Mouse (Mus musculus): Measurements from ENCODE around the gene Rai14. TPM values are rescaled to one million over a fixed set of nuclear protein-coding genes. Genes with fewer than 3 reads are reported as not detected.

Gene Rai14
- 10 to 100 TPM in 24 of 26 experiments, 1 to 10 TPM in 2; 8.3 to 70.6 (median 36.7) TPM for total RNA-seq (2018; cell fraction: chromatin; rRNA removed)
- total RNA-seq (2018; cell fraction: cytosol; rRNA removed), result 10 to 100 TPM in 13 of 26 experiments, 1 to 10 TPM in 13; 2.6 to 14.7 (median 8.2) TPM
- 10 to 100 TPM in 16 of 26 experiments, 1 to 10 TPM in 10; 4.2 to 46.2 (median 16.6) TPM for total RNA-seq (2018; cell fraction: nucleus; rRNA removed)
- 4.9 to 12.5 TPM (median 12.5 TPM) in 3 replicates for polyA plus RNA-seq (2018)

DNA sequence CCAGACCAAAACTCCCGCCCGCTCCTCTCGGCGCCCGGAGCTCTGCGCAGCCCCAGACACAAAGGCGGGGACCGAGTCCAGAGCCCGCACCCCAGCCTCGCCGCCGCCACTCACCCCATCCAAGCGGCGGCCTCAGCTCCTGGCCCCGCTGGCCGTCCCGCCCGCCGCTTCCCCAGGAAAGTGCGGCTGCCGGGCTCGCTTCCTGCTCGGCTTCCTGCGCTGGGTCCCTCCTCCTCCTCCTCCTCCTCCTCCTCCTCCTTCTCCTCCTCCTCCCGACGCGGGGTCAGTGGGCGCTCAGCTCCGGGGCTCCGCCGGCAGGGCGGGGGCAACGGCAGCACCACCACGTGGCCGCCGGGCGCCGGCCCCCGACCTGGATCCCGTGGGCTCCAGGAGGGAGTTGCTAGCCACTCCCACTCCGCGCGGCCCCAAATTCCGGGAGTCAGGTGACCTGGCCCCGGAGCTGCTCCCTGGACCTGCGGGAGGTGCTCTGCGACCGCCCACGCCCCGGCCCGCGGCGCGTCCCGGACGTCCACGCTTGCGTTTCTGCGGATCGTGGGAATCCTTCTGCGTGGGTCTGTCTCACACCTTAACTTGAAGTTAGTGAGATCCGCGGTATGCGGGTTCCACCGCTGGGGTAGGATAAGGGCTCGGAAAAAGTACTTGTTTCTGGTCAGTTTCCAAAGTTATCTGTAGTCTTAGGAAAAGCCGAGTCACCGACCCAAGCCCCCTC, at the start of gene Rai14:
Rai14 (minus strand) TSS at position 216 of the 730 bp plus-strand sequence.
- H3K4me3 ChIP-seq (ENCODE audit: inconsistent target), result peak within 1 kb of the TSS; percentile 65
- peaks cover 42% of the 10 kb centered on the region; the same call in 1 of the 2 replicates for H3K79me2 ChIP-seq (ENCODE audit: inconsistent target)
- H3K27ac ChIP-seq, result no peak within 1 kb of the TSS
- H3K36me3 ChIP-seq (ENCODE audit: inconsistent target), result no peaks in the 10 kb centered on the region
- WGBS (ENCODE audit: missing documents), result under 1% methylated on average over 45 of the region's 68 CpGs

DNA sequence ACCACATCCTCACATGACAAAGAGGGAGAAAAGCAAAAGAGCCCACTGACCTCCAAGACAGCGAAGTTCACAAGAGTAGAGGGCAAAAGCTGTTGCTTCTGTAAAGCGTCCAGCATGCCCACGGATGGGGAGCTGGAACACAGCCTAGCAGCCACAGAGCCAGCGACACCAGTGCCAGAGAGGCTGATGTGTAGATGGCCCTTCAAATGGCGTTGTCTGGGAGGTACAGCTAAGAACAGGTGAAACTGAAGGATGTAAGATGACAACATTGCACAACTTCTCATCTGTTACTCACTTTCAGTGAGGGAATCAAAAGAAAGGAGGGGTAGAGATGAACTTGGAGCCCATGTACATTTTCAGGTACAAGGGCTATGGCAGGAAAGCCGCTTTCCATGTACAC, 47.0 kb upstream of the Rai14 start:
- no peaks in the 10 kb centered on the region for H3K36me3 ChIP-seq (ENCODE audit: inconsistent target)
- no peak overlapping the region for H3K4me3 ChIP-seq (ENCODE audit: inconsistent target)
- no peak overlapping the region for H3K27ac ChIP-seq
- 91% methylated on average over 6 of the region's 6 CpGs for WGBS (ENCODE audit: missing documents)
- H3K79me2 ChIP-seq (ENCODE audit: inconsistent target), result no peaks in the 10 kb centered on the region

DNA sequence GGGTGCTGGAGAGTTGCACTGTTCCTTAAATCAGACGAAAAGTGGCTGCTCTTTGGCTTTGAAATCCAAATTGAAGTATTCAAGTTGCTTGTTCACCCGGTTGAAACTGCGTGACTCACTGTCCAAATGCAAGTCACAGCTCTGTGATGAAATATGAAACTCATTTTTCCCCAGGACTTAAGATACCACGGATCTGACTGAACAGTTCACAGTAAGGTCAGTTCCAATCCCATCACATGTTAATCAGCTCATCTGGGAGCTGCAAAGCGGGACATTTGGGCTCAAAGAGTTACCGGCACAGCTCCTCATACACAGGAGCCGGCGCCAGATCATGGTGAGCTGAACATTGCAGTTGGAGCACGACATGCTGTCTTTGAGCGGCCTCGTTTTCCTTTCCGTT, 45.6 kb upstream of the Rai14 start:
- Histone ChIP-seq H3K36me3 (ENCODE audit: inconsistent target) (no peaks in the 10 kb centered on the region), H3K79me2 (ENCODE audit: inconsistent target) (no peaks in the 10 kb centered on the region), H3K27ac (no peak overlapping the region), H3K4me3 (ENCODE audit: inconsistent target) (no peak overlapping the region)
- WGBS (ENCODE audit: missing documents), result 82% methylated on average over 12 of the region's 12 CpGs

DNA sequence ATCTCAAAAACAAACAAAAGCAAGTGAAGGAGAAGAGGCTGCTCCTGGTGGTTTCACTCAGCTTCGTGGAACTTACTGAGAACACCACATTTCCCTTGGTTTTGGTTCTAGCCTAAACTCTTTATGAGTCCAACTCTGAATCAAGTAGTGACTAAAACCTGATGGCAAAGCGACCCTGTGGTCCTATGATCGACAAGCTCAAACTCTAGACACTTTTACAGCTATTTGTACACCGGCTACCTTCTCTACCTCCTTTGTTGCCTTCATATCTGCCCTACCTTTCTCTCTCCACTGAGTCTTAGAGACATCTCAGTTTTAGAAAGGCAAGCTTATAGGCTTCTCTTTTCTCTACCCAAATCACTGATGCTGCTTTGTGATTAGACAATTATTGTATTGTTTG, 45.0 kb upstream of the Rai14 start:
- WGBS (ENCODE audit: missing documents), result 95% methylated on average over 4 of the region's 4 CpGs
- Histone ChIP-seq H3K4me3 (ENCODE audit: inconsistent target) (no peak overlapping the region), H3K36me3 (ENCODE audit: inconsistent target) (no peaks in the 10 kb centered on the region), H3K27ac (no peak overlapping the region), H3K79me2 (ENCODE audit: inconsistent target) (no peaks in the 10 kb centered on the region)

DNA sequence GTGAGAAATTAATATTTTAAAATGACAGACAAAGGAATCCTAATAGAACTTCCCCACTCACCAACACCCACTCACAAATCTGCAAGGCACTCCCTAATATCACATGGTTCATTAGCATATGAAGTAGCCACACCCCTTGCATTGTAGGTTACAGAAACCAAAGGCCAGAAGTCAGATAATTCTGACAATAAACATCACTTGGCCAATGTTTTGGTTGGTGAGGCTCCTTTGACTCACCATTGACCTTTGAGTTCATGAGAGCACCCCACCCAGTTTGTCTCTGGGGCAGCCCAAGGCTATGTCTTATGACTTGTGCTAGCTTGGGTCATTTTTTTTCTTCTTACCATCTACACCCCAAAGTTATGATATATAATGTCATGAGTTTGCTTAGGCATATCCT, 44.4 kb upstream of the Rai14 start:
- no peak overlapping the region for H3K4me3 ChIP-seq (ENCODE audit: inconsistent target)
- H3K36me3 ChIP-seq (ENCODE audit: inconsistent target), result no peaks in the 10 kb centered on the region
- no peak overlapping the region for H3K27ac ChIP-seq
- no peaks in the 10 kb centered on the region for H3K79me2 ChIP-seq (ENCODE audit: inconsistent target)

DNA sequence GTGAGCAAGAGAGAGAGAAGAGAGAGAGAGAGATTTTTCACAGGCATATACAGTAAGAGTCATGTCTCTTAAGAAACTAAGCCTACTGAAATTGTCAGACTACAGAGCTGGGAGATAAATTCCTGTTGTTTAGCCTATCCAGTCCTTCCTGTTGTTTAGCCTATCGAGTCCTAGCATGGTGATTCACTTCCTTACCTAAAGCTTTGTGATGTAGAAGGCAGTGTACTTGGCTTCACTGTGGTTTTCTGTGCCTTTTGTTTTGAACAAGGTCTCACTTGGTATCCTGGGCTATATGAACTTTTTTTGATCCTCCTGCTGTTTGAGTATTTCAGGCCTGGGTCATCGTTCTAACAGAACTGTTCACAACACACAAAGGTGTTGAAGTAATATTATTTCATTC, 36.7 kb upstream of the Rai14 start:
- WGBS (ENCODE audit: missing documents), result 56% methylated on average over 2 of the region's 2 CpGs
- H3K27ac ChIP-seq, result no peak overlapping the region
- H3K4me3 ChIP-seq (ENCODE audit: inconsistent target), result no peak overlapping the region
- no peaks in the 10 kb centered on the region for H3K36me3 ChIP-seq (ENCODE audit: inconsistent target)
- no peaks in the 10 kb centered on the region for H3K79me2 ChIP-seq (ENCODE audit: inconsistent target)

DNA sequence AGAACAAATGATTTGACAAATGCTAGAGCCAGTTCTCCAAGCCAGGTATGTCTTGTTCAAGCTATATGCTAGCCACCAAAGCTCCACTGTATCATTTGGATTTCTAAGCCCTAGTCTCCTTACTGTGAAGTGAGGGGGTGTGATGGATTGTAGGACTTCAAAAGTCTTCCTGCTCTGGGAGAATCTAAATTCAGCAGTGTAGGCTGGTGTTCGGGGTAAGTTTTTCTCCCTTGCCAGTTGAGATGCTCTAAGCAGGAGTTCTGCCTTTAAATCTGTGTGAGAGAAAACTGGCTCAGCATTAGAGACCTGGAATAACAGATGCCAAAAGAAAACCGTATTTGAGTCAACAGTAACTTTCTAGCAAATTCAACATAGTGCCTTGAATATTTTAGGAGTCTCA, 35.9 kb upstream of the Rai14 start:
- Histone ChIP-seq H3K27ac (no peak overlapping the region), H3K36me3 (ENCODE audit: inconsistent target) (no peaks in the 10 kb centered on the region), H3K4me3 (ENCODE audit: inconsistent target) (no peak overlapping the region), H3K79me2 (ENCODE audit: inconsistent target) (no peaks in the 10 kb centered on the region)
- WGBS (ENCODE audit: missing documents), result 97% methylated on average over 2 of the region's 2 CpGs

DNA sequence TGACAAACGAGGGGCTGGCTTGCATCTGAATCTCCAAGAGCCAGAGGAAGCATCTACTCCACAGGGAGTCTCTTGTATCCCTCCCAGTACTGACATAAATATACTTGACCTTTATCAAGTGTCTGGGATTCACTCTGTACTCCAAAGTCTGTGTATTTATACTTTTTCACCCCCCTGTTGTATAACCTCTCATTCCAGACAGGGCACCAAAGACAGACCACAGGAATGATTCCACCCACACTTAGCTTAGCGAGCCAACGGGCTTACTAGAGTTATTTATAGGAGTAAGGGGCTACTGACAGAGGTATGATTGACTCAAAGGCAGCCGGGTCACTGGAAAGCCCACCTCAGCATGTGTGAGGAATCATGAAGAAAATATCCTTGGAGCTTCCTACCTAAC, 35.3 kb upstream of the Rai14 start:
- no peaks in the 10 kb centered on the region for H3K79me2 ChIP-seq (ENCODE audit: inconsistent target)
- no peaks in the 10 kb centered on the region for H3K36me3 ChIP-seq (ENCODE audit: inconsistent target)
- no peak overlapping the region for H3K27ac ChIP-seq
- H3K4me3 ChIP-seq (ENCODE audit: inconsistent target), result no peak overlapping the region
- 96% methylated on average over 4 of the region's 4 CpGs for WGBS (ENCODE audit: missing documents)

DNA sequence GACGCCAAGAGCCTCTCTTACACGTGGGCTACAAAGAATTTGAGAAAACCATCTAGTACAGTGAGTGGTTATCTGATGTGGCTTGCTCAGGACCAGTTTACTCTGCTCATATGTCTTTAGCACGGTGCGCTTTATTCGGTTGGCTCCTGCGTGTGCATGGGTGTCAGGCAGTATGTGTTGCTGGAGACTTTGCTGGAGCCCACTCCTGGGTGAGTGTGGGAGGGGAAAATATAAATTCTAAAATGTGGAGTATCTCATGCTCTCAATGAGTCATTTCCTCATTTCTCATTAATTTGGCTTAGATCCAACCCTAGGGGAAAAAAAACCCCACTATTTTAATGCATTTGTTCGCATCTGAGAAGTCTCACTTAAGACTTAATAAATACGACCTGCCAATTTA, 33.2 kb upstream of the Rai14 start:
- H3K79me2 ChIP-seq (ENCODE audit: inconsistent target), result no peaks in the 10 kb centered on the region
- H3K27ac ChIP-seq, result 0 out of 2 replicates have a peak overlapping the region, but pooled peaks have one; percentile 22
- H3K36me3 ChIP-seq (ENCODE audit: inconsistent target), result no peaks in the 10 kb centered on the region
- H3K4me3 ChIP-seq (ENCODE audit: inconsistent target), result no peak overlapping the region
- WGBS (ENCODE audit: missing documents), result 42% methylated on average over 8 of the region's 8 CpGs

DNA sequence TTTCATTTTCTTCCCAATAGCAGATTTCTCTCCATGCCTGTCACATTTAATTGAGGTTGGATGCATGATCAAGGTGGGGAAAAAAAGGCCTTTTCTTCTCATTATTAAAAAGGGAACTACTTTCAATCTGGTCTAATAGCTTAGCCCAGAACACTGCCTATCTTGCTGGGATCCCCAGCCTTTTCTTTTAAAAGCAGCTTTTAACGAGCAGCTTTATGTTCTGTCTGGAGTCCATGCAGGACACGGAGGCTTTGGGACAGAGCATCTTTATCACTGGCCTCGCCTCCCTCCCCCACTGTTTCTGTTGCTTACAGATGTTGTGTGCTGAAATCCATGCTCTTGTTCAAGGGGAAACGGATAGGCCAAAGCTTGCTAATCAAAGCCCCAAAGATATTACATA, 32.8 kb upstream of the Rai14 start:
- Histone ChIP-seq H3K36me3 (ENCODE audit: inconsistent target) (no peaks in the 10 kb centered on the region), H3K4me3 (ENCODE audit: inconsistent target) (no peak overlapping the region), H3K79me2 (ENCODE audit: inconsistent target) (no peaks in the 10 kb centered on the region), H3K27ac (0 out of 2 replicates have a peak overlapping the region, but pooled peaks have one; percentile 22)
- 56% methylated on average over 4 of the region's 4 CpGs for WGBS (ENCODE audit: missing documents)

DNA sequence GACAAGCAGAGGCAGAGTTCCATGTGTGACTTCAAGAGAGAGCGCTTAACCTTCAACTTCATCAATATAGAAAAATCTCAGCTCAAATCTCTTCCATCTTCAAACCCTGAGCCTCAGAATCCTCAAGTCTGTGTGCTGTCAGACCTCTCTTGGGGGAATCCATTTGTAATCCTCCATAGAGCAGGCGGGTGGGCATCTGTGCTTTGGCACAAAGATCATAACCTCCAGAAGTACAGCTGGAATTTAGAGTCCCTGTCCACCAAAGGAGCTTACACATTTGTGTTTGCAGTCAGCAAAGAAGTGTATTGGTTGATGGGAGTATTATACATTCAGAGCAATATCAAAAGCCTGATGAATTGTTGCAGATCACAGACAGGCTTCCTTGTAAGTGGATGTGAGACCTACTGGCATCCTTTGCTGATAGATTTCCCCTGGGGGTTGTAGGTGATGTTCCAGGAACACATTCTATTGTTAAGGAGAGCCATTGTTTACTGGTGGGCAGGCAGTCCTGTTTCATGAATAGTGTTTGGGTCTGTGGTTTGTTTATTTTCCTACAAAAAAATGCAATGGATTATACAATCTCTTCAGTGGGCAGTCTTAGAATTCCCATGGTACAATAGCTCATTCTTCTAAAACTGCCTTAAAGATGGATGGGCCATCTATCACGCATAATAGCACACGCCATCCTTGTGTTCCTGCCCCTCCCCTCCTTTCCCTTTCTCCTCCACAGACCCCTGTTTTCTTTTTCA, 32.1 kb upstream of the Rai14 start:
- Histone ChIP-seq H3K79me2 (ENCODE audit: inconsistent target) (no peaks in the 10 kb centered on the region), H3K4me3 (ENCODE audit: inconsistent target) (no peak overlapping the region), H3K36me3 (ENCODE audit: inconsistent target) (no peaks in the 10 kb centered on the region), H3K27ac (no peak overlapping the region)
- 98% methylated on average over 4 of the region's 4 CpGs for WGBS (ENCODE audit: missing documents)

DNA sequence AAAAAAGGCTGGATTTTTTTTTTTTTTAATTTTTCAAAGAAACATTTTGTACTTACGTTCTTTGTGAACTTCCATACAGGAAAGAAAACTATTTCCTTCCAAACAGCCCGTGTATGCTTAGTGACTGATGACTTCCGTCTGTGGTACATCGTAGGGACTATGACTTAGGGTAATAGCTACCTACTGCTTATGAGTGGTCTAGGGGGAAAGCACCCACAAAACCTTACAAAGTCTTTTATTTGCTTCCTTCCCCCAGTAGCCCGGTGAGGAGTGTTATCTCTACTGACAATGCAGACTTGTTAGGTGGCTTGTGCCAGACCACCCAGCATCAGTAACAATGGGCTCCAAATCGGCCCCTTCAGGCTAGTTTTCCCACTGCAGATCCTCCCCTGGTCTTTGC, 28.0 kb upstream of the Rai14 start:
- Histone ChIP-seq H3K79me2 (ENCODE audit: inconsistent target) (no peaks in the 10 kb centered on the region), H3K4me3 (ENCODE audit: inconsistent target) (no peak overlapping the region), H3K27ac (no peak overlapping the region), H3K36me3 (ENCODE audit: inconsistent target) (no peaks in the 10 kb centered on the region)
- WGBS (ENCODE audit: missing documents), result 43% methylated on average over 6 of the region's 6 CpGs

DNA sequence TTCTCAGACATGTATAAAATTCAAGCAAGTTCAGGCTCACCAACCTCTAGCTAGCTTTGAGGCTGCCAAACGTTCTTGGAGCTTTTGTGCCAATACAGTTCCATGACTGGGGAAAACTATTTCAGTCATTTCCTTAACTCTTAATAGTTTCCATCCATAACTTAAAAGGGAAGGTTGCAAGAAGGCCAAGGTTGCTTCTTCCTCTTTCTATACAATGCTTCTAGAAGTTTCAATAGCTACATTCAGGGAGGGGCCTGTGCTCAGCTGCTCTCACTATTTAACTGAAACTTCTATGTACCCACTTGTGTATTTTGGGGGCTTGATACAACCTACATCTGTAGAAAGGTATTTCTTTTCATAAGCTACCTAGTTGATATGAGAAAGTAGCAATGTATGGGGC, 24.9 kb upstream of the Rai14 start:
- 17% methylated on average over 1 of the region's 1 CpGs for WGBS (ENCODE audit: missing documents)
- no peak overlapping the region for H3K27ac ChIP-seq
- H3K4me3 ChIP-seq (ENCODE audit: inconsistent target), result no peak overlapping the region

DNA sequence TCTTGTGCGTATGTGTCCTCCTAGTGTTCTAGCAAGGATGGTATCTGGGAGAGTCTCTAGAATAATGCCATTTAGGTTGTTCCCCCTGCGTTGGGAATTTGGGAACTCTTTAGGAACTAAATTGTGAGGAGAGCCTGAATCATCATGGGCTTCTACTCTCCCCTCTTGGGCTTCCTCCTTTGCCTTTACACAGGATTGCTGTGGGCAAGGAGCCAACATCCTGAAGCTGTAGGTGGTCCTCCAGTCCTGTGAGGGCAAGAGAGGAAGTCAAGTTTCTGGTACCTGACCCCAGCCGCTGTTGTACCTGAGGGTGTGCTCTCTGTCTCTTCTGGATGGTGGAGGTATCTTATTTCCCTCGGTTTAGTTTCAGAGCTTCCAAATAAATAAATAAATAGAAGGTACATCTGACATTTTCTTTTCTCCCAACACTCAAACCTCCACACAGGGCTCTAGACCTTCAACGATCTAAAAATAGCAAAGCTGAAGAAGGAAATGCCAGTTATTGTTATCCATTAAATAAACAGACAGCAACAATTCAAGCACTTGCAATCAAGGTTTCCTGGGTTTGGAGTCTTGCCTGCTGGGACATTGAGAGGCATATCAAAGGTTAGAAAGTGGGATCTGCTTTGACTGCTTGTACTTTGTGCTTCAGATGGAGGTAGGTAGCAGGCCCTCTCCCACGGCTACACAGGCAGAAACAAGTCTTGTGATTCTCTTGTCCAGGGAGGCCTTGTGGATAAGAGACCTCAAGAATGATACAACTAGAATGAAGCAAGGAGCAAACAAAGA, 24.1 kb upstream of the Rai14 start:
- Histone ChIP-seq H3K4me3 (ENCODE audit: inconsistent target) (no peak overlapping the region), H3K79me2 (ENCODE audit: inconsistent target) (no peaks in the 10 kb centered on the region), H3K36me3 (ENCODE audit: inconsistent target) (no peaks in the 10 kb centered on the region), H3K27ac (no peak overlapping the region)
- WGBS (ENCODE audit: missing documents), result 59% methylated on average over 6 of the region's 6 CpGs

More for the DNA sequence above, 24.9 kb upstream of the Rai14 start:
- H3K79me2 ChIP-seq (ENCODE audit: inconsistent target), result no peaks in the 10 kb centered on the region
- no peaks in the 10 kb centered on the region for H3K36me3 ChIP-seq (ENCODE audit: inconsistent target)
